Mouse (Mus musculus) stomach, embryonic 14.5 days (tissue): Measurements from ENCODE around the gene Slc6a3. TPM values are rescaled to one million over a fixed set of nuclear protein-coding genes. Genes with fewer than 3 reads are reported as not detected.

ENCODE experiments used
- polyA plus RNA-seq: library from polyadenylated mRNA; unstranded; fragments of >200 nt; fragmentation: Nextera tagmentation; extraction: Ambion mirVana; gene quantifications from 2 replicates; pipeline ENCODE4 v1.2.1, GENCODE M21; 2014

The Slc6a3 gene
- polyA plus RNA-seq, 1 experiment from 2014 or later, result not detected

Other genes starting within 250 kb of the Slc6a3 start
- 122 and 137 TPM in 2 replicates for gene Mrpl36, start 208.2 kb upstream of the Slc6a3 start, polyA plus RNA-seq
- gene Ndufs6, start 208.2 kb upstream of the Slc6a3 start, polyA plus RNA-seq, result 348 and 364 TPM in 2 replicates
- gene Lpcat1, start 69.5 kb upstream of the Slc6a3 start, polyA plus RNA-seq, result 40.4 and 44.0 TPM in 2 replicates
- 108 and 115 TPM in 2 replicates for gene Clptm1l, start 67.3 kb downstream of the Slc6a3 start, polyA plus RNA-seq
- 5.3 and 5.7 TPM in 2 replicates for gene Tert, start 90.2 kb downstream of the Slc6a3 start, polyA plus RNA-seq
- not detected in 2 replicates for gene Slc6a18, start 141.3 kb downstream of the Slc6a3 start, polyA plus RNA-seq
- not detected in 2 replicates for gene Slc6a19, start 168.1 kb downstream of the Slc6a3 start, polyA plus RNA-seq
- gene Slc12a7, start 196.3 kb downstream of the Slc6a3 start, polyA plus RNA-seq, result 20.1 and 21.8 TPM in 2 replicates